Mouse (Mus musculus) neural tube, embryonic 13.5 days (tissue): ENCODE measurements around the gene Ntn1. TPM values are rescaled to one million over a fixed set of nuclear protein-coding genes. Genes with fewer than 3 reads are reported as not detected.
A peak's percentile ranks its signal among the peaks of the same experiment; 100 is the strongest.

Experiments
- ATAC-seq: fragments of 200-750 bp; cut with Nextera tagmentation; 2 replicates; pipeline ENCODE4 v1.8.0; 2017; ENCODE audit warnings: low read depth, mild to moderate bottlenecking, moderate TSS enrichment, moderate library complexity
- H3K27ac ChIP-seq: fragments of 300-500 bp; sonication (generic); replicated peaks from 2 replicates; pipeline ENCODE4 v1.5.1; 2015; ENCODE audit warnings: moderate library complexity, mild to moderate bottlenecking, inconsistent platforms
- H3K27me3 ChIP-seq: fragments of 300-500 bp; sonication (generic); 2 replicates; pipeline ENCODE4 v1.6.1; 2015; ENCODE audit warnings: mild to moderate bottlenecking, inconsistent platforms
- H3K36me3 ChIP-seq: fragments of 300-500 bp; sonication (generic); 2 replicates; pipeline ENCODE4 v1.6.1; 2015; ENCODE audit warnings: mild to moderate bottlenecking, inconsistent platforms
- H3K4me1 ChIP-seq: fragments of 300-500 bp; sonication (generic); replicated peaks from 2 replicates; pipeline ENCODE4 v1.6.1; 2015; ENCODE audit warnings: inconsistent platforms
- H3K4me2 ChIP-seq: fragments of 300-500 bp; sonication (generic); 2 replicates; pipeline ENCODE4 v1.6.1; 2015; ENCODE audit warnings: inconsistent platforms, mild to moderate bottlenecking, moderate library complexity
- H3K4me3 ChIP-seq: fragments of 300-500 bp; sonication (generic); 2 replicates; pipeline ENCODE4 v1.5.1; 2015; ENCODE audit warnings: mild to moderate bottlenecking, inconsistent platforms
- H3K9ac ChIP-seq: fragments of 300-500 bp; sonication (generic); 2 replicates; pipeline ENCODE4 v1.6.1; 2015; ENCODE audit warnings: moderate library complexity, mild to moderate bottlenecking, inconsistent platforms
- H3K9me3 ChIP-seq: fragments of 300-500 bp; sonication (generic); 2 replicates; pipeline ENCODE4 v1.6.1; 2016; ENCODE audit warnings: inconsistent platforms
- WGBS: fragments of 180-500 bp; shearing (Covaris S2); methylation state at CpG from one replicate; pipeline ENCODE4 v1.1.7; 2015; 5-methylcytosine and 5-hydroxymethylcytosine counted together
- polyA plus RNA-seq: library from polyadenylated mRNA; unstranded; fragments of >200 nt; fragmentation: Nextera tagmentation; extraction: Ambion mirVana; gene quantifications from 2 replicates; pipeline ENCODE4 v1.2.1, GENCODE M21; 2015

Gene Ntn1
- polyA plus RNA-seq, 1 experiment from 2014 or later: 35.3 TPM

DNA sequence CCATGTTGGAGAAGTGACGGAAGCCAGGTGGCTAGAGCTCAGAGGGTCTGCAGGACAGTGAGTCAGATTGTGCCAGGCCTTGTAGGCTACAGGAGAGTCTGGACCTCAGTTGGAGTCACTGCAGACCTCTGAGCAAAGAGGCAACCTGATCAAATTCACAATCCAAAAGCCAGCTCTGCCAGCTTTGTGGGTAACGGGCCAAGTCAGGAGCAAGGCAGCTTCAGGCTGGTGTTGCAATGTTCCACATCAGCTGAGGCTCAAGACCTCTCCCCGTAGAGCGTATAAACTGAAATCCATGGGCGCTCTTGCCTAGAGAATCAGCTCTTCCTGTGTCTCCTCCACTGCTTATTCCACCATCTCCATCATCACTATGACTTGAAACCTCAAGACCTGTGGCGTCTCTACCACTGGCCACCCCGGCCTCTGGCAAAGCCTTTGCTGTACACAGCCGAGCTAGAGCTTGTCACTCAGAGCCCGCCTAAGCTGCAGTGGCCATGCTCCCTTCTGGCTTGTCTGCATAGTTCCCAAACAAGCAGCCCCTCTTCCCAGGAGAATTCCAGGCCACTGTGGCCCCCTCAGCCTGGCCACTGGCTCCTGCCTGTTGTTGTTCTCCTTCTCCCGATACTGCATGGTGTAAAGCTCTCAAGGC, 198.7 kb downstream of the Ntn1 start:
- Histone ChIP-seq H3K27me3 (peaks cover 9% of the 10 kb centered on the region), H3K4me3 (no peak overlapping the region), H3K27ac (0 out of 2 replicates have a peak overlapping the region, but pooled peaks have one; percentile 23), H3K4me2 (no peak overlapping the region), H3K4me1 (peaks cover 41% of the 10 kb centered on the region), H3K9ac (no peak overlapping the region), H3K36me3 (no peaks in the 10 kb centered on the region), H3K9me3 (no peaks in the 10 kb centered on the region)
- whole genome bisulfite sequencing: 81% methylated on average over 10 of the region's 10 CpGs
- ATAC-seq: no peak

DNA sequence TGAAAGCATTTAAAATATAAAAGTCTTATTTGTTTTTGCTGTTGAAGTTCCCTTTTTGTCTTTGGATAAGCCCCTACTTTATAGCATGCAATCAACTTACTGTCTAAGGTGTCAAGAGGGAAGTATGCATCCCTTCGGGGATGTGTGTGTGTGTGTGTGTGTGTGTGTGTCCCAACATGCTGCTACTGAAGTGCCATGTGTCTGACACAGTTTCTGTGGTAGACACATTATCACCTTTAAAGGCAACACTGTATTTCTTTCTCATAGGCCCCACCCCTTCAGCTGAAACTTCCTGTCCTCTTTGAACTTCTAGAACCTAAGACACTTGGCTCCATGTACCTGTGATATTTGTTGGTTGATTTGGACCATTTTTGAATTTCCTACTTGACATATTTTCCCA, 199.6 kb downstream of the Ntn1 start:
- Histone ChIP-seq H3K4me3 (no peak overlapping the region), H3K27me3 (peaks cover 9% of the 10 kb centered on the region), H3K27ac (no peak overlapping the region), H3K4me2 (no peak overlapping the region), H3K9me3 (no peaks in the 10 kb centered on the region), H3K4me1 (peaks cover 46% of the 10 kb centered on the region), H3K9ac (no peak overlapping the region), H3K36me3 (no peaks in the 10 kb centered on the region)
- 66% methylated on average over 1 of the region's 1 CpGs for WGBS
- ATAC-seq: no peak

DNA sequence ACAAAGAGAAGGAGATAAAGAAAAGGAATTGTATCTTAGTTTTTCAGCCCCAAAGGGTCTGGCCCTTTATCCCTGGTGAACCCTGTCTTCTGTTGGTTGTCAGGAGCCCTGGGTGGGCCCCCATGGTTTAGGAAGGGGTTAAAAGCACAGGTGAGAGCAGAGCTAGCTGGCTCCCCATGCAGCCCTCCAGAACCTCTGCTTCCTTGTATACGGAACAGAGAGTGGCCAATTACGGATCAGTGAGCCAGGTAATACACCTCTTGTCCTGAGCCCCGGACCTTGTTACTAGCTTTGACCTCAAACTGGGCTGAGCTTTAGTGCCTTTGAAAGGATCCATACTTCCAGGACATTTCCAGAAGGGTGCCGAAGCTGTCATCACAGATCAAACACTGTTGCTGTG, 200.1 kb downstream of the Ntn1 start:
- Histone ChIP-seq H3K27ac (no peak overlapping the region), H3K27me3 (peaks cover 9% of the 10 kb centered on the region), H3K4me3 (no peak overlapping the region), H3K9ac (no peak overlapping the region), H3K9me3 (no peaks in the 10 kb centered on the region), H3K36me3 (no peaks in the 10 kb centered on the region), H3K4me2 (no peak overlapping the region), H3K4me1 (peaks cover 52% of the 10 kb centered on the region)
- ATAC-seq: no peak
- WGBS: 90% methylated on average over 4 of the region's 4 CpGs

DNA sequence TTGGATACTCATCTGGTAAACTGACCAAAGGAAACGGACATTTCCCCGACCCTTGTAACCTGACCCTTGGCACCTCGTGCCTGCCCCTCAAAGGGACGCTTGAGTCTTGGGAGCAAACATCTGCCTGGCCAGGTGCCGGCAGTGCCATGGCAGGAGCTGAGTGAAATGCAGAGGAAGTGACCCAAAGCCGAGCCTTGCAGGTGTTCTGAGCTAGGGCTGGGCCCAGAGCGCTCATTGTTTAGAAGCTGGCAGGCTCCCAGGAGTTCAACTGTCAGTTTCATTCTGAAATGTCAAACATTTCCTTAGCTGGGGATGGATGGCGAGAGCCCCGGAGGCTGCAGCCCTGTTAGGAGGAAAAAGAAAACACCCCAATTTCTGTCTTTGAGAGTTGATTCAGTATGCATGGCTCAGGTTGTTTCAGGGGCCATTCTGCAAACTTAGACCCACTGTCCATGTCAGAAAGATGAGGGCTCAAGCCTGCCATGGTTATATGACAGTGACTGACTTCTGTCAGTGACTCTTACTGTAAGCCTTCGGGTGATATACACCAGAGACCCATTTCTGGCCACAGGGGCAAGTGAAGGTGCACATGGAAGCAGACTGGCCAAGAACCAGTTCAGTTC, 200.7 kb downstream of the Ntn1 start:
- Histone ChIP-seq H3K36me3 (no peaks in the 10 kb centered on the region), H3K27me3 (peaks cover 5% of the 10 kb centered on the region), H3K27ac (no peak overlapping the region), H3K4me2 (no peak overlapping the region), H3K4me3 (no peak overlapping the region), H3K4me1 (peaks cover 58% of the 10 kb centered on the region), H3K9me3 (no peaks in the 10 kb centered on the region), H3K9ac (0 out of 2 replicates have a peak overlapping the region, but pooled peaks have one; percentile 28)
- WGBS: 34% methylated on average over 10 of the region's 10 CpGs
- ATAC-seq: no peak

DNA sequence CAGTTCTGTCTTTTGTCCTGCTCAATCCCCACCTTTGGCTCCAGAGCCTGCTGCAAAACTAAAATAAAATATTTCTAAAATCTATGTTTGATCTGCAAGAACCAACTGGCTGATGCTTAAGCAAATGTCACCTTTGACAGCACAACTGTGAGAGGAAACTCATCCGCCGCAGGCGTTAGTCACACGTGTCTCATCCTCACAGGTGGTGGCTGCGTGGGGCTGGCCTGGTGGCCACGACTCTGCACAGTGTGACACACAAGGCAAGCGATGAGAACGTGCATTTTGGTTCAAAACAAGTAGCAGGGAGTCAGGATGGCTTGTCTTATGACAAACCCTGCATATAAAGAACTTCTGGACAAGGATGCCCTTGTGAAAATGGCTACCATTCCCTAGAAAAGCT, 201.5 kb downstream of the Ntn1 start:
- H3K9me3 ChIP-seq: no peaks in the 10 kb centered on the region
- H3K27ac ChIP-seq: no peak overlapping the region
- 78% methylated on average over 8 of the region's 8 CpGs for WGBS
- H3K36me3 ChIP-seq: no peaks in the 10 kb centered on the region
- no peak overlapping the region for H3K4me3 ChIP-seq
- H3K4me1 ChIP-seq: peaks cover 58% of the 10 kb centered on the region
- peaks cover 5% of the 10 kb centered on the region; the same call in 1 of the 2 replicates for H3K27me3 ChIP-seq
- H3K9ac ChIP-seq: no peak overlapping the region
- H3K4me2 ChIP-seq: no peak overlapping the region
- ATAC-seq: no peak

DNA sequence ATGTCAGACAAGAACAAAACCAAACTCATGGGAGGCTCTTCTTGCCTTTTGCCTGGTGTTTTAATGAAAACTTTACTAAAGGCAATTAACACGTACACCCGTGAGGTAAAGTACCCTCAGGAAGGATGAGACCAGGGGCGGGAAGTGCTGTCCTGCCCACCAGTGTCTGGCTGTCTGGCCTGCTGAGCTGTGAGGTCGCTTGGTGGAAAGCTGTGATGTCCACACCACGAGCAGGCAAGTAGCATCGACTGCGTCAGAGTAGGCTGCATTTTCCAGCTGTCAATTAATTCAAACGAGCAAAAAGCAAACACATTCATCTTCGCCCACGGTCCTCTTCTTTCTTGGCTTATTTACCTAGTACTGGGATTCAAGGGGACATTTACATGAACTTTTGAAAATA, 201.9 kb downstream of the Ntn1 start:
- Histone ChIP-seq H3K36me3 (no peaks in the 10 kb centered on the region), H3K9me3 (no peaks in the 10 kb centered on the region), H3K27me3 (peaks cover 5% of the 10 kb centered on the region; the same call in 1 of the 2 replicates), H3K4me2 (no peak overlapping the region), H3K27ac (no peak overlapping the region), H3K9ac (no peak overlapping the region), H3K4me1 (peaks cover 54% of the 10 kb centered on the region), H3K4me3 (no peak overlapping the region)
- ATAC-seq: no peak
- 67% methylated on average over 10 of the region's 10 CpGs for WGBS

DNA sequence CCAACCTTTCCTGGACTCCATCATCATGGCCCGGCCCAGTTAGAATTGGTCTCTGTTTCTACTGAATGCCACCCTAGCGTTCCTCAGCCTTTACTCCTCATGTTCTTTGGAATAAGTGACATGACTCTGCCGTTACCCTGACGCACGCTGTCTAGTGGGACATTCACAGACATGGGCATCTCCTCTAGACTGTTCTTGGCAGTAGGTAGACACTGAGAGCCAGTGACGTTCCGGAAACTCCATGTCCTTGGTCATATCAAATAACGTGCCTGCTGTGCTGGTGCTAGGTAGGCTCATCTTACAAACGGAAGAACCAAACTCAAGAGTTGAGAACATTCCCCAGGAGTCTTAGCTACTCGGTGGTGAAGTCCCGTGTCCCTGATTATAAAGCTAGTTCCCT, 203.2 kb downstream of the Ntn1 start:
- Histone ChIP-seq H3K27ac (no peak overlapping the region), H3K4me2 (no peak overlapping the region), H3K4me3 (no peak overlapping the region), H3K9me3 (no peaks in the 10 kb centered on the region), H3K36me3 (no peaks in the 10 kb centered on the region), H3K9ac (no peak overlapping the region), H3K4me1 (peaks cover 43% of the 10 kb centered on the region), H3K27me3 (peaks cover 5% of the 10 kb centered on the region; the same call in 1 of the 2 replicates)
- no peak for ATAC-seq
- WGBS: 91% methylated on average over 11 of the region's 11 CpGs

DNA sequence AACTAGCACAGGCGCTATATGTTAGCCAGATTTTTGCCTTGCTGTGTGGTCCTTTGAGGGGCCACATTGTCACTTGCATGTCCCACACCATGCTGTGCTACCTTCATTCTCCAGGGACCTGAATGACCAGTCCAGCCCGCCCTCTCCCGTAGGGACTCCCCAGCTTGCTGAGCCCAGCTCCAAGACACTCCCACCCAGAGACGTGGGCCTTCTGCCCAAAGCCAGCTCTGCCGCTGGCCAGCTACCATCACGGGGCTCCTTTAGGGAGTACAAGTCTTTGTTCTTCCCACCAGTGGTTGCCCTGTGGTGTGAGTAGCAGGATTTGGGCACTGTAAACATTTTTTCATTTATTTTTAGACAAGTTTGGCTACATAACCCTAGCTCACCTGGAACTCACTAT, 204.1 kb downstream of the Ntn1 start:
- Histone ChIP-seq H3K27ac (no peak overlapping the region), H3K4me1 (peaks cover 35% of the 10 kb centered on the region), H3K9me3 (no peaks in the 10 kb centered on the region), H3K9ac (no peak overlapping the region), H3K4me2 (no peak overlapping the region), H3K4me3 (no peak overlapping the region), H3K27me3 (peaks cover 3% of the 10 kb centered on the region; the same call in 1 of the 2 replicates), H3K36me3 (no peaks in the 10 kb centered on the region)
- 73% methylated on average over 6 of the region's 6 CpGs for WGBS
- 0 out of 2 replicates have a peak, but pooled peaks have one; percentile 37 for ATAC-seq

DNA sequence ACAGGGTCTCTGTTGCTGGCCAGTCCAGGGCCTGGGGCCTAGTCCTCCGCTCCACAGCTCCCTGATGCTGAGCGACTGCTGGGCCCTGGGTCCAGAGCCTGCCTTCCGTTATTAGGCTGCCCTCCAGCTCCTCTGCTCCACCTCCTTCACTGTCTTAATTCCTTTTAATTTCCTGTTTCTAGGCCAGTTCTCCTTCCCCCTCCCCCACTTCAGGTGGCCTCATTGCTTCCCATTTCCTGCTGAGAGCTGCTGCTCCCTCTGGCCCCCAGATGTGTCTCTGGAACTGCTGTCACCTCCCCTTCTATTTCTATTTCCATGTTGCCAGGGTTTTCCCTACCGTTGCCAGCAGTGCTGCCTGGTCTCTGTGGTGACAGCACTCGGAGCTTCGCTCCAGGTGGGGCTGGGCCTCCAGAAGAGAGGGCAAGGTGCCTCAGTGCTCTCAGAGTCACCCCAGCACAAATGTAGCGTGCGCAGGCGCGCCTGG, 204.9 kb downstream of the Ntn1 start:
- ATAC-seq: no peak

DNA sequence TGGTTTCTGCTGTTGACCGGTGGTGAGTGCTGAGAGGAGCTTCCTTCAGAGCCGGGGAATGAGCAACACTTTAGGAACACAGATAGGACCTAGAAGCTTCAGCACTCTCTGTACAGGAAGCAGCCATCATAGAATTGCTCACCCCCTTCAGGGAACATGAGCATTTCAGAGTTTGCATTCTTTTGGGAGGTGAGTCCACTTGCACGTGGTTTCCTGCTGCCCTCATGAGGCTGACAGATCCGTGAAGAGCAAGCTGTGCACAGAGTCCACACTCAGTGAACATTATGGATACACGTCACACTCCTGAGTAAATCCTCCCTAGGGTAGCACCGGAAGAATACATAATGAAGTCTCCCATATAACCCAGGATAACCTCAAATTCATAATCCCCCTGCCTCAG, 205.5 kb downstream of the Ntn1 start:
- no peak overlapping the region for H3K27ac ChIP-seq
- H3K36me3 ChIP-seq: no peaks in the 10 kb centered on the region
- no peak overlapping the region for H3K4me2 ChIP-seq
- H3K4me1 ChIP-seq: peaks cover 34% of the 10 kb centered on the region
- H3K9ac ChIP-seq: no peak overlapping the region
- 69% methylated on average over 6 of the region's 6 CpGs for WGBS
- H3K9me3 ChIP-seq: no peaks in the 10 kb centered on the region
- H3K4me3 ChIP-seq: no peak overlapping the region
- no peak; the same call in 1 of the 2 replicates for ATAC-seq
- 0 out of 2 replicates have a peak, but pooled peaks cover 3% of the 10 kb centered on the region for H3K27me3 ChIP-seq

More for the DNA sequence above, 204.9 kb downstream of the Ntn1 start:
- Histone ChIP-seq H3K27ac (0 out of 2 replicates have a peak overlapping the region, but pooled peaks have one; percentile 4), H3K9ac (no peak overlapping the region), H3K36me3 (no peaks in the 10 kb centered on the region), H3K4me2 (no peak overlapping the region), H3K4me1 (peaks cover 35% of the 10 kb centered on the region), H3K4me3 (no peak overlapping the region), H3K9me3 (no peaks in the 10 kb centered on the region), H3K27me3 (0 out of 2 replicates have a peak, but pooled peaks cover 3% of the 10 kb centered on the region)
- WGBS: 68% methylated on average over 10 of the region's 10 CpGs

DNA sequence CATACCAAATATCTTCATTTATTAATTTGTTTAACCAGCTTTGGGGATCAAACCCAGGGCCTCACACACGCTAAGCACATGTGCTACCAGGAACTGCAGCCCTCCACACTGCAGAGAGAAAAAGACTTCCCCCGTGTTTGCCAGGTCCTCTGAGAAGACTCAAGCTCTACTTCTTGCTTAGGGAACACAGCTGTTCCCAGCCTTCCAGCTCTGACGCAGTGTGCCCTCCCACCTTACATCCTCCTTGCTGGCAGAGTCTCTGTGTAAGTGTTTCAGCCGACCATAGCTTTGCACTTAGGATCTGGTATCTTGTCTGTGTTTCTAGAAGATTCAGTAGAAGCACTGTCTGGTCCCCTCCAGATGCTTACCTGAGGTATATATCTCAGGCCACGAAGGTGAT, 209.8 kb downstream of the Ntn1 start:
- no peak overlapping the region for H3K4me3 ChIP-seq
- H3K9ac ChIP-seq: no peak overlapping the region
- no peak overlapping the region for H3K4me2 ChIP-seq
- WGBS: 88% methylated on average over 5 of the region's 5 CpGs
- no peak for ATAC-seq
- no peak overlapping the region for H3K27ac ChIP-seq
- 0 out of 2 replicates have a peak, but pooled peaks cover 3% of the 10 kb centered on the region for H3K27me3 ChIP-seq
- H3K9me3 ChIP-seq: no peaks in the 10 kb centered on the region
- peaks cover 35% of the 10 kb centered on the region for H3K4me1 ChIP-seq
- H3K36me3 ChIP-seq: no peaks in the 10 kb centered on the region

DNA sequence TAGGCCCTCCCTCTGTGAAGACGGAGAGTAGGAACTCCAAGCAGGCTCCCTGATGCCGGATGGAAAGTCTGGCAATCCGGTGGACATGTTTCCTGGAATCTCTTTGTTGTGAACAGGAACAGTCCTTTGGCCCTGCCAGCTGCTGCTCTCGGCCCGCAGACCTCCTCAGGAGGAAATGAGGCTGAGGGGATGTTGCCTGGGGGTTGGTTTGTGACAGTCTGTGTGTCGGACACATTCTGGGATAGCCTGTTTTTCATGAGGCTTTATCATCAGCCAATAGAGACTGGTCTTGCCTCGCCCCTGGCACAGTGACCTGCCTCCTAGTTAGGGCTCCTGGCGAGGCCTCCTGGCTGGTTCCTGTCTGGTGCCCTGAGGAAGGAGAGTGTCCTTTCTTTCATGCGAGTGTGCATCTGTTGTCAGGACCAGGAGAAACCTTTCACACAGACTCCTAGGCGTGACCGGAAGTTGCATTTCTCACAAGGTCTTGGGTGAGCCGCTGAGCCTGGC, 211.9 kb downstream of the Ntn1 start:
- 55% methylated on average over 12 of the region's 12 CpGs for WGBS
- H3K4me2 ChIP-seq: no peak overlapping the region
- H3K9me3 ChIP-seq: no peaks in the 10 kb centered on the region
- H3K4me1 ChIP-seq: peaks cover 20% of the 10 kb centered on the region
- ATAC-seq: no peak
- no peak overlapping the region for H3K4me3 ChIP-seq
- H3K27me3 ChIP-seq: 0 out of 2 replicates have a peak, but pooled peaks cover 3% of the 10 kb centered on the region
- H3K27ac ChIP-seq: no peak overlapping the region; the same call in 1 of the 2 replicates
- H3K36me3 ChIP-seq: no peaks in the 10 kb centered on the region
- H3K9ac ChIP-seq: no peak overlapping the region
